Mouse (Mus musculus) urinary bladder, postnatal 25 days (tissue): ENCODE results near the gene Kcnk16.

ENCODE experiments used
- DNase-seq: peaks from one replicate; pipeline ENCODE4 v3.0.0; 2022; ENCODE audit warnings: low spot score

Kcnk16 gene

GRCm38 (mm10) chr14:20230063-20230491 is 38.9 kb downstream of the Kcnk16 start:
- no peak for DNase-seq

- no peak for DNase-seq
These were observed 39.6 kb downstream of the Kcnk16 start for GRCm38 (mm10) chr14:20229437-20229836.

DNA sequence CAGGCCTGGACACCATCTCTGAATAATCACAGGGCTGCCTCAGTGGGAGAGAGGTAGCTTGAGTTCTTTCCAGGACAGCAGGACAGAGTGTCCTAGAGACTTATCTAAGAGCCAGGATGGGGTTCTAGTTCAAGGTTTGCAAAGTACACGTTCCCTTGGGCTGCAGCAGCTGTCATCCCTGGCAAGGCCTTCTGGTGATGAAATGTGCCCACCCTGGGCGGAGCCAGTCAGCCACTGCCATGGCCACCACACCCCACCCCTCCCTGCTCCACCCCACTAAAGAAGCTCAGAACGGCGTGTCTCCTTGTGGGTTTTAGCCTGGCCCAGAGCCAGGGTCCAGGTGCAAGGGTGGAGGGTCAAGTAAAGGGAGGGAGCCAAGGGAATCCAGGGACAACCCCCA is 40.7 kb downstream of the Kcnk16 start:
- DNase-seq: no peak

- no peak for DNase-seq
These were observed 42.0 kb downstream of the Kcnk16 start for GRCm38 (mm10) chr14:20226982-20227381.

DNA sequence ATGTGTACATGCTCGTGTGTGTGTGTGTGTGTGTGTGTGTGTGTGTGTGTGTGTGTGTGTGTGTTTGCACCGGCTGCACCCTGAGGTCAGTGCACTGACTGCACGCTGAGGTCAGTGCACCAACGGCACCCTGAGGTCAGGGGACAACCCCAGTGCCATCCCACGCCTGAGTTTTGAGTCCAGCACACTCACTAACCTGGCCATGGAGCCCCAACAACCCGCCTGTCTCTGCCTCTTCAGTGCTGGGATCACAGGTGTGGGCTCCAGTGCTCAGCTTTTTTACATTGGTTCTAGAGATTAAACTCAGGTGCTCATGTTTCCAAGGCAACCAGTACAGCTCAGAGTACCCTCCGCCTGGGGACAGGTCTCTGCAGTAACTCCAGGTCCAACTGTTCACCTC is 42.5 kb downstream of the Kcnk16 start:
- DNase-seq: no peak

- DNase-seq: no peak
These were observed 43.5 kb downstream of the Kcnk16 start for GRCm38 (mm10) chr14:20225525-20225924.

- no peak for DNase-seq
These were observed 44.3 kb downstream of the Kcnk16 start for GRCm38 (mm10) chr14:20224576-20225218.

DNA sequence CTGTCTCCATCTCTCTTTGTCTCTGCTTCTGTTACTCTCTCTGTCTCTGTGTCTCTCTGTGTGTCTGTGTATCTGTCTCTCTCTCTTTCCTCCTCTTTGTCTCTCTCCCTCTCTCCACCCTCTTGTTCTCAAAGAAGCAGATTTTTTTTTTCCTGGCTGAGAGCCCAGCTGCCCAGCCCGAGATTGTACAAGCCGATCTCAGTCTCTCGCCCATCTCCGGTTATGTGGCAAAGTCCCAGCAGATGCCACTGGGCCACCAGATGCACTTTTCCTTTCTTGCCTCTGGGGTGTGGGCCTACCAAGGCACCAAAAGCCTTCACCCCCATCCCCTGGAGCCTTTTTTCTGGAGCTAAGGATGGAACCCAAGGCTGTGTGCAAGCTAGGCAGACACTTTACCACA is 44.8 kb downstream of the Kcnk16 start:
- DNase-seq: no peak

GRCm38 (mm10) chr14:20223253-20223652 is 45.7 kb downstream of the Kcnk16 start:
- DNase-seq: no peak

- DNase-seq: no peak
These were observed 47.9 kb downstream of the Kcnk16 start for GRCm38 (mm10) chr14:20221083-20221482.

- no peak for DNase-seq
These were observed 49.1 kb downstream of the Kcnk16 start for GRCm38 (mm10) chr14:20219849-20220248.

- DNase-seq: no peak
These were observed 51.6 kb downstream of the Kcnk16 start for GRCm38 (mm10) chr14:20217299-20217864.

GRCm38 (mm10) chr14:20216561-20217298 is 52.3 kb downstream of the Kcnk16 start:
- DNase-seq: no peak

- DNase-seq: no peak
These were observed 53.2 kb downstream of the Kcnk16 start for GRCm38 (mm10) chr14:20215826-20216225.

GRCm38 (mm10) chr14:20214125-20214524 is 54.9 kb downstream of the Kcnk16 start:
- no peak for DNase-seq

GRCm38 (mm10) chr14:20211754-20212601 is 57.0 kb downstream of the Kcnk16 start:
- no peak for DNase-seq
